Mouse (Mus musculus) ovary, postnatal 36 days (tissue): ENCODE measurements around the gene Islr2.

Experiments used
- DNase-seq: peaks from one replicate; pipeline ENCODE4 v3.0.0; 2022; ENCODE audit warnings: low spot score, mixed read lengths

Gene Islr2

GRCm38 (mm10) chr9:58220218-58220903 is 16.2 kb upstream of the Islr2 start:
- DNase-seq: peak; percentile 22

- DNase-seq: no peak
Observed at GRCm38 (mm10) chr9:58218539-58218938, 14.4 kb upstream of the Islr2 start.

GRCm38 (mm10) chr9:58216402-58216801 is 12.3 kb upstream of the Islr2 start:
- DNase-seq: peak; percentile 35

GRCm38 (mm10) chr9:58214519-58215180 is 10.5 kb upstream of the Islr2 start:
- DNase-seq: no peak

DNA sequence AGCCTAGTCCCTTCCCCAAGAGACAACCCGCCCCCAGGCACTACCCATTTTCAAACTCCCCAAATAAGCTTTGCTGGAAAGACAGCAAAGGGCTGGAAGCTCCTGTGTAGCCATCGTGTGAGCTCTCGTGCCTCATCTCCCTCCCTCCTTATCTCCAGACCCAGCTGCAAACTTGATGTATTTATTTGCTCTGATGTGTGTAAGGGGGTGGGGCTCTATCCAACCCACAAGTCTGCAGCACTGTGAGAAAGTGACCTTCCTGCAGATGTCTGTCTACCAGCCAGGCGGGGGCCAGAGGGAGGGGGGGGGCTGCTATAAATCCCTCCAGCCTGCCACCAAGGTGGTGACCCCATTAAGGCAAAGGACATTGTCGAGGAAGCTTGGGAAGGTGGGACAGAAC is 9.7 kb upstream of the Islr2 start:
- DNase-seq: no peak

DNA sequence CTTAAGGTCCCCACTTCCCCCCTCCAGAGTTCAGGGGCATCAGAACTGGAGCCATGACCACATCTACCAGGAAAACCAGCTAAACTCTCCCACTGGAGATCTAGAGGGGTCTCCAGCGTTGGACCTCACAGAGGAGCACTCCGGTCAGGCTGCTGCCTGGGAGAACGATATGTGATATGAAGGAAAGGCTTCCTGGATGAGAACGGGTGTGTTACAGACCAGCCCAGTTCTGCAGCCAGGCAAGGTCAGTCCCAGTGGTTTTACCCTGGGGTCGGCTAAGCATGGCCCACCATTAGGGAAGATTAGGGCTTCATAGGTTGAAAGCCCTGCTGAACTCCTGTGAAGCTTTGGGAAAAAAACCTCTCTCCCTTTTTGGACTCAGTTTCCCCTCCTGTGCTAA is 9.3 kb upstream of the Islr2 start:
- no peak for DNase-seq

GRCm38 (mm10) chr9:58210304-58210627 is 6.1 kb upstream of the Islr2 start:
- DNase-seq: no peak

DNA sequence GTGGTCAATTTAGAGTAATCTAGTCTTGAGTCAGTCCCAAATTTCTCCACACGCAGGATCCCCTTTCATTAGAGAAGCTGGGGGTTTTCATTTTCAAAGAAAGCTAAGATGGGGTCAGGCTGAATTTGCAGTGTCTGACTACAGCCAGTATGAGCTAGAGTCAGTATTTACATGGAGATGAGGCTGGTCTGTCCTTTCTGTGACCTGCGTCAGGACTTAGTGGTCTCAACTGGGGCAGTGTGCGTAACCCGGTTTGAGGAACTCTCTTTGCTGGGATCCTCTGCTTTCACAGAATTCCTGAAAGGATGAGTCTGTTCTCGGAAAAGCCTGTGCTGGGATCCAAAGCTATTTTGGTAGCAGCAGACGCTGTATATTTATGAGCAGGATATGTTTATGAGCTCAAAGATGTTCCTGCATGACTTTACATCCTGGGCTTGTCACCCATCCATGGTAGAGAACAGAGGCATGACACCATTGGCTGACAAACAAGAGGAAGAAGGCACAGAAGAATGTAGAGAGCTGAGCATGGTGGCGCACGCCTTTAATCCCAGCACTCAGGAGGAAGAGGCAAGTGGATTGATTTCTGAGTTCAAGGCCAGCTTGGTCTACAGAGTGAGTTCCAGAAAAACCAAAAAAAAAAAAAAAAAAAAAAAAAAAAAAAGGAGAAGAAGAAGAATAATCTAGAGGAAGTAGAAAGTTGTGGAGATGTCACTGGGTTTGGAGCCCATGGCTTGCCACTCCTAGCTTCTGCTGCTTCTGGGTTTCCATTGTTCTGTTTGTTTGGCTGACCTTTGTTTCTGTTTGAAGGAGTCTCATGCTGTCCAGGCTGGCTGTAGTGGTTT is 5.6 kb upstream of the Islr2 start:
- no peak for DNase-seq

DNA sequence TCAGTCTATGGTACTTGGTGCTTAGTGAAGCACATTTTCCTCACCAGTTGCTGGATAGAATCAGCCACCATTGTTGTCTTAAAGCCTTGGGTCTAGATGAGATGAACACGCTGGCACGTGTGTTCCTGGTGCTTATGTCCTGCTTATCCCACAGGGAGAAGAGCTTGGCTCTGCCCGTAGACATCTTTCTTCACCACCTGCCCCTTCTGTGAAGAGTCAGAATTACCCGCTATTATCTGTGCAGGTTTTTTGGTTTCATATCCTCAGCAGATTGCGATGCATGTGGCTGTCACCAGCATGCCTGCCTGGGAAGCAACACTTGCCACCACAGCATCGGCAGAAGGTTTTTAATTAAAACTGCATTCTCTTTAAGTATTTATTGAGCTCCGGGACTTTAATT is 1.9 kb upstream of the Islr2 start:
- no peak for DNase-seq

- DNase-seq: peak; percentile 92
Observed at GRCm38 (mm10) chr9:58204448-58205000, 405 bp upstream of the Islr2 start.

GRCm38 (mm10) chr9:58202676-58203453 is 1.3 kb downstream of the Islr2 start:
- DNase-seq: no peak

DNA sequence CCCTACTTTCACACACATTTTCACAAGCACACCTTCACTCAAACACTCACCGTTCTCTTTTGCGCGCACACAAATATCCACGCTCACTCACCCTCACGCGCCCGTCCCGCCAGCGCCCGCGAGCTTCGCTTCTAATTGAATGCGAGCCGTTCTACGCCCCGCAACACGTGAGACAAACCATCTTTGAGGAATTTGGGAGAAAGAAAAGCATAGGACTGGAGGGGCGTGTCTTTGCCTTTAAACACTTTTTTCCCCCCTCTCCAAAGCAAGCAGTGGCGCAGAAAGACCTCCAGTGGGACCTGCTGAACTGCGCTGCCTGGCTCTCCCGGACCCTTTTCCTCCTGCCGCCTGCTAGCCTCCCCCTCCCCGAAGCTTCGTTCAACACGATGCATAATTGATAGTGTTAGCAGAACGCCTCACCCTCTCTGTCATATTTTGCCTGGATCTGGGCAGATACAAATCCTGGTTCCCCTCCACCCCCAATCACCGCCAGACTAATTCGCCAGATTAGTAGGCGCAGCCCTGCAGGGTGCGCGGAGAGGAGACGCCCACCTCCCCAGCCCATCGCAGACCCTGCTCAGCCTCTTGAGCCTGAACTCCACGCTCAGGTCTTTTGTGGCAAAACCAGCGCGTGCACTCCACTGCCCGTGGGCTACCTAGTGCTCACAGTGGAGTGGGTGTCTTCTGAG is 2.1 kb downstream of the Islr2 start:
- no peak for DNase-seq

GRCm38 (mm10) chr9:58201091-58201842 is 2.9 kb downstream of the Islr2 start:
- no peak for DNase-seq

DNA sequence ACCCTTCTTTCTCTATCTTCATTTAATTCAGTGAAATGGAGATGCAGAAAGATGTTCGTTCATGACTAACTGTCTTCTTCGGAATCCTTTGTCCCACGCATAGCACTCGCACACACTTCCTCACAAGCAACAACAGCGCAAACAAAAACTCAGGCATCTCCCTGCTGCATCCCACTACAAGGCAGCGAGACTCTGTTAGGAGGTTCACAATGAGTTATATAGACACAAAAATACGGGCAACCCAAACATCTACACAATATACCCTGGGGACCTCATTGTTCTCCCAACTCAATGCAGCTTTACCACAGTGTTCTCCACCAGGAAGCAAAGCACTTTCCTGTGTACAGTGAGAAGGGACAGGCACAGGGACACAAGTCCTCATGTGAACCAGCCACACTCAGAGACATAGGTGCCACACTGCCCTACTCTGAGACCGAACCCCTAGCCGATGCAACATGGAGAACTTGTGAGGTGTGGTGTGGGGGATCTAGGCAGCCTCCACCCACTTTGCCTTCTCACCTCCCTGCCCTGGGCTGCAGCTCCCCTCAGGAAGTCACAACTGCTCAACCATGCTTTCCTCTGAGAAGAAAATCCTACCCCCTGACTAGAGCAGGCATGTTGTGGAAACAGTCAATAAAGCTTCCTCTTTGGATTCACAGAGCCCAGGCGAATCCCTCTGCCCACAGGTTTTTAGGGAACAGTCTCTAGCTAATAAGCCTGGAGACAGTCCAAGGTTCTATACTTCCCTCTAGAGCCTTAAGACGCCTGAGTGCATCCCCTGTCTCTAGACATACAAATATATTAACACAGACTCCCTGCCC is 3.6 kb downstream of the Islr2 start:
- DNase-seq: no peak

DNA sequence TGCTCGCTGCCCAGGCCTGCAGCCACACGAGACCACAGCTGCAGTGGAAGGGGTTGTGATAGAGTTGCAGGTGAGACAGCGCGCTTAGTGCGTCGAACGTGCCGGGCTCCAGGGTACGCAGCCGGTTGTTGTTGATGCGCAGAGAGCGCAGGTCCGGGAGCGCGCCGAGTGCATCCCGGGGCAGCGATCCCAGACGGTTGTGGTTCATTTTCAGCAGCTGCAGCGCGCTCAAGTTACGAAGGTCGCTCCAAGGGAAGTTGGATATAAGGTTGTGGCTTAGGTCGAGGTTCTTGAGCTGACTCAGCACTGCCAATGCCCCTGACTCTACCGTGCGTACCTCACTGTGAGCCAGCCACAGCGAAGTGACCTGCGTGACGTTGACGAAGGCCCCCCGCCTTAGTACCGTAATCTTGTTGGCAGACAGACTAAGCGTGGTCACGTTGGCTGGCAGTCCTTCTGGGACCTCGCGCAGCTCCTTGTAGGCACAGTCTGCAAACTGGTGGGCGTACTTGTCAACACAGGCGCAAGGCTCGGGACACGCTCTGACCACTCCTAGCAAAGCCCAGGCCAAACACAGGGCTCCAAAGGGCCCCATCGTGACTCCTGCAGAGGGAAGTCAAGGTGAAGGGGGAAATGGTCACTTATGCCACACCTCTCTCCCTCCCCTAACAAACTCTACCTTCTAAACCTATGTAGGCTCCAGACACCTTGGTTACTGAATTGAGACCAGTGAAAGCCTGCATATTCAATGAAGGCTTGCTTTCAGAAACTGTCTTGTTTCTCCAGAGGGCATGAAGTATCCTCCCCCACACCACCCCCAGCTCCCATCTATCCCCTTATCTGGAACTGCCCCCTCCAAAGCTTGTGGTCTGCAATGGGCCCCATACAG is 4.5 kb downstream of the Islr2 start:
- no peak for DNase-seq

DNA sequence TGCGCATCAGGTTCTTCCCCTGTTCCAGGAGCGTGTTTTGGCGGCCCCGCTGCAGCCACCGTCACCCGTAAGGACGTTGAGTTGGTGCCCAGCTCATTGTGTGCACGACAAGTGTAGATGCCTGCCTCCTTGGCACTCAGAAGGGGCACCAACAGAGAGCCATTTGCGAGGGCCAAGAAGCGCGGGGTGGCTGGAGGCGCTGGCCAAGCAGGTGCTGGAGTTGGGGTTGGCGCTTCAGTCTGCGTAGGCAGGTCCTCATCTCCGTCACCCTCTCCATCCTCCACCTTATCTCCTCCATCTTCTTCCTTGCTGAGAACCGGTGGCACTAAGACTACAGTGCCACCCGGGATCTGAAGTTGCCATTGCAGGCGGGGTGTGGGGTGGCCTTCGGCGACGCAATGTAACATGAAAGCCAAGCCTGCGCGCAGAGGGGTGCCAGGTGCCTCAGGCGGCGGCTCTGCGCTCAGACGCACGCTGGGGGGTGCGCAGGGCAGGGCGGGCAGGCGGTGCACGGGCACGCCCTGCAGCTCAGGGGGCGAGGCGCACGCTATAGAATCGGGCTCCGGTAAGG is 5.2 kb downstream of the Islr2 start:
- no peak for DNase-seq

GRCm38 (mm10) chr9:58197781-58198701 is 6.1 kb downstream of the Islr2 start:
- peak; percentile 71 for DNase-seq
